Mouse (Mus musculus): ENCODE data around the gene Mcm7. TPM values are rescaled to one million over a fixed set of nuclear protein-coding genes. Genes with fewer than 3 reads are reported as not detected.
A peak's percentile ranks its signal among the peaks of the same experiment; 100 is the strongest.

The Mcm7 gene
- polyA plus RNA-seq, 2 experiments from 2014 or later = 47.6 to 74.5 TPM

GRCm38 (mm10) chr5:138154390-138154789 lies 17.8 kb downstream of the Mcm7 start:
- no peak for ATAC-seq

GRCm38 (mm10) chr5:138138585-138138984 lies 33.6 kb downstream of the Mcm7 start:
- ATAC-seq = no peak

GRCm38 (mm10) chr5:138137935-138138549 lies 34.2 kb downstream of the Mcm7 start:
- ATAC-seq = peak; percentile 87

- no peak for ATAC-seq
Measured at GRCm38 (mm10) chr5:138137257-138137656, 35.0 kb downstream of the Mcm7 start.

- ATAC-seq = no peak
Measured at GRCm38 (mm10) chr5:138132425-138133064, 39.7 kb downstream of the Mcm7 start.

- no peak for ATAC-seq
Measured at GRCm38 (mm10) chr5:138118041-138118440, 54.2 kb downstream of the Mcm7 start.

GRCm38 (mm10) chr5:138117199-138118015 lies 54.8 kb downstream of the Mcm7 start:
- ATAC-seq = peak; percentile 5

GRCm38 (mm10) chr5:138116255-138117198 lies 55.7 kb downstream of the Mcm7 start, which contains the start of gene Zscan21:
Gene Zscan21 (plus strand): TSS chr5:138116903.
- peak; percentile 100 for ATAC-seq

Other genes starting within 250 kb of the Mcm7 start
- under 1 TPM in 1 of 2 experiments, not detected in 1; 0.08 TPM for gene Gjc3, start 209.3 kb downstream of the Mcm7 start, polyA plus RNA-seq (2017; shearing (Covaris generic))
- gene Azgp1, start 190.9 kb downstream of the Mcm7 start, polyA plus RNA-seq (2017; shearing (Covaris generic)) = not detected
- not detected for gene Smok3a, start 151.2 kb downstream of the Mcm7 start, polyA plus RNA-seq (2017; shearing (Covaris generic))
- gene Smok3b, start 151.0 kb downstream of the Mcm7 start, polyA plus RNA-seq (2017; shearing (Covaris generic)) = not detected
- not detected for gene Smok3c, start 119.2 kb downstream of the Mcm7 start, polyA plus RNA-seq (2017; shearing (Covaris generic))
- 10 to 100 TPM in 1 of 2 experiments, 1 to 10 TPM in 1; 9.2 to 13.0 TPM for gene Zkscan1, start 87.3 kb downstream of the Mcm7 start, polyA plus RNA-seq (2017; shearing (Covaris generic))
- gene Zscan21, start 55.5 kb downstream of the Mcm7 start, polyA plus RNA-seq (2017; shearing (Covaris generic)) = 10 to 100 TPM; 22.8 TPM
- 10 to 100 TPM; 10.6 to 20.3 TPM for gene Zfp113, start 16.7 kb downstream of the Mcm7 start, polyA plus RNA-seq (2017; shearing (Covaris generic))
- gene Cops6, start 11.4 kb downstream of the Mcm7 start, polyA plus RNA-seq (2017; shearing (Covaris generic)) = 100 to 1,000 TPM; 184 to 231 TPM
- gene Ap4m1, start 420 bp downstream of the Mcm7 start, polyA plus RNA-seq (2017; shearing (Covaris generic)) = 1 to 10 TPM; 5.3 to 6.1 TPM
- gene Taf6, start 15.0 kb upstream of the Mcm7 start, polyA plus RNA-seq (2017; shearing (Covaris generic)) = 10 to 100 TPM; 60.5 to 73.4 TPM
- 10 to 100 TPM; 42.2 to 61.8 TPM for gene Cnpy4, start 15.1 kb upstream of the Mcm7 start, polyA plus RNA-seq (2017; shearing (Covaris generic))
- gene Mblac1, start 21.9 kb upstream of the Mcm7 start, polyA plus RNA-seq (2017; shearing (Covaris generic)) = not detected
- gene Nxpe5, start 53.5 kb upstream of the Mcm7 start, polyA plus RNA-seq (2017; shearing (Covaris generic)) = under 1 TPM in 1 of 2 experiments, not detected in 1; 0.31 TPM
- gene Lamtor4, start 83.1 kb upstream of the Mcm7 start, polyA plus RNA-seq (2017; shearing (Covaris generic)) = 100 to 1,000 TPM; 111 to 120 TPM
- 1 to 10 TPM; 2.7 to 4.4 TPM for gene BC037034, start 91.6 kb upstream of the Mcm7 start, polyA plus RNA-seq (2017; shearing (Covaris generic))
- gene Gal3st4, start 100.4 kb upstream of the Mcm7 start, polyA plus RNA-seq (2017; shearing (Covaris generic)) = under 1 TPM in 1 of 2 experiments, not detected in 1; 0.77 TPM
- gene Gm43720, start 107.5 kb upstream of the Mcm7 start, polyA plus RNA-seq (2017; shearing (Covaris generic)) = not detected
- gene Gpc2, start 107.6 kb upstream of the Mcm7 start, polyA plus RNA-seq (2017; shearing (Covaris generic)) = under 1 TPM; 0.19 to 0.96 TPM
- under 1 TPM in 1 of 2 experiments, not detected in 1; 0.70 TPM for gene Stag3, start 107.8 kb upstream of the Mcm7 start, polyA plus RNA-seq (2017; shearing (Covaris generic))
- 10 to 100 TPM; 12.0 to 12.9 TPM for gene Pvrig, start 169.5 kb upstream of the Mcm7 start, polyA plus RNA-seq (2017; shearing (Covaris generic))